Mouse (Mus musculus) embryonic facial prominence, embryonic 14.5 days (tissue): ENCODE results near the gene Il17rd. TPM values are rescaled to one million over a fixed set of nuclear protein-coding genes. Genes with fewer than 3 reads are reported as not detected.

Experiments used
- ATAC-seq: fragments of 200-750 bp; cut with Nextera tagmentation; 2 replicates; pipeline ENCODE4 v1.8.0; 2017; ENCODE audit warnings: low read depth, moderate number of reproducible peaks, moderate TSS enrichment
- DNase-seq: peaks from one replicate; pipeline ENCODE4 v3.0.0-alpha.2; 2015; ENCODE audit warnings: low spot score
- H3K27ac ChIP-seq: fragments of 300-500 bp; sonication (generic); replicated peaks from 2 replicates; pipeline ENCODE4 v1.5.1; 2014; ENCODE audit warnings: low read depth, mild to moderate bottlenecking, low read length, moderate library complexity
- H3K27me3 ChIP-seq: fragments of 300-500 bp; sonication (generic); replicated peaks from 2 replicates; pipeline ENCODE4 v1.6.1; 2014; ENCODE audit warnings: low read length; ENCODE audit not compliant: control insufficient read depth, insufficient read depth
- H3K36me3 ChIP-seq: fragments of 300-500 bp; sonication (generic); 2 replicates; pipeline ENCODE4 v1.6.1; 2014; ENCODE audit warnings: low read length, mixed read lengths; ENCODE audit not compliant: control insufficient read depth, insufficient read depth
- H3K4me1 ChIP-seq: fragments of 300-500 bp; sonication (generic); 2 replicates; pipeline ENCODE4 v1.6.1; 2014; ENCODE audit warnings: antibody characterized with exemption, low read length; ENCODE audit not compliant: control insufficient read depth, insufficient read depth
- H3K4me2 ChIP-seq: fragments of 300-500 bp; sonication (generic); 2 replicates; pipeline ENCODE4 v1.6.1; 2014; ENCODE audit warnings: low read depth, mild to moderate bottlenecking, low read length, moderate library complexity, mixed read lengths
- H3K4me3 ChIP-seq: fragments of 300-500 bp; sonication (generic); 2 replicates; pipeline ENCODE4 v1.5.1; 2014; ENCODE audit warnings: low read depth, mild to moderate bottlenecking, low read length
- H3K9ac ChIP-seq: fragments of 300-500 bp; sonication (generic); 2 replicates; pipeline ENCODE4 v1.6.1; 2014; ENCODE audit warnings: low read depth, mild to moderate bottlenecking, low read length, moderate library complexity, mixed read lengths
- H3K9me3 ChIP-seq: fragments of 300-500 bp; sonication (generic); 2 replicates; pipeline ENCODE4 v1.6.1; 2016; ENCODE audit warnings: low read length; ENCODE audit not compliant: control insufficient read depth
- WGBS: fragments of 180-500 bp; shearing (Covaris S2); extraction: QIAGEN DNeasy Blood & Tissue Kit; methylation state at CpG from one replicate; pipeline ENCODE4 v1.1.7; 2014; 5-methylcytosine and 5-hydroxymethylcytosine counted together
- polyA plus RNA-seq: library from polyadenylated mRNA; unstranded; fragments of >200 nt; fragmentation: Nextera tagmentation; extraction: Ambion mirVana; gene quantifications from 2 replicates; pipeline ENCODE4 v1.2.1, GENCODE M21; 2014

Il17rd gene
- polyA plus RNA-seq, 1 experiment from 2014 or later, result 4.9 TPM

DNA sequence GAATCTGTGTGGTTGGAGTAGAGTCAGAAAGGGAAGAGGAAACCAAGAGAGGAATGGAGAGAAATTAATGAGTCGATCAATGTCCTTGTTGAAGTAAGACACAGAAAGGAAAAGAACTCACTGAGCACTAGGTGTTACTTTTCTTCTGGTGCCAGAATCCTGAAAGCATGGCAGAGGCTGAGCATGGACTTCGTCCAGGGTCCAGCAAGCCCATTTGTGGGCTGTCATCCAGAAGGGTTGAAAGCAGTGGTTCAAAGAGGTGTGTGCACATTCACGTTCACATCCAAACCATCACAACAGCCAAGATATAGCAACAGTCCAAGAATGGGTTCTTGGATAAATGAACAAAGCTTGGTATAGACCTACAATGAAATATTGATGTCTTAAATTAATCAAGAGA is 91.3 kb downstream of the Il17rd start:
- 91% methylated on average over 3 of the region's 3 CpGs for WGBS
- ATAC-seq, result no peak

DNA sequence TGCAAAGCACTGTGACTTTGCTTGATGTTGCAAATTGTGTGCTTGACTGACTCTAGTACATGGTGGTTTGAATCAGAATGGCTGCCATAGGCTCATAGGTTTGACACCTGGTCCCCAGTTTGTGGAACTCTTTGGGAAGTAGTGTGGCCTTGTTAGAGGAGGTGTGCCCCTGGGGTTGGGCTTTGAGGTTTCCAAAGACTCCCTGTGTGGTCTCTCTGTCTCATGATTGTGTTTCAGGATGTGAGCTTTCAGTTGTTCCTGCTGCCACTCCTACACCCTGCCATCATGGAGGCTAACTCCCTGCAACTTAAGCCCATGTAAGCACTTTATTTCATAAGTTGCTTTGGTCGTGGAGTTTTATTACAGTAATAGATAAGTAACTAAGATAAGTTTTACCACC is 91.9 kb downstream of the Il17rd start:
- Histone ChIP-seq H3K4me1 (no peaks in the 10 kb centered on the region), H3K27me3 (no peaks in the 10 kb centered on the region), H3K4me2 (no peak overlapping the region), H3K9me3 (no peaks in the 10 kb centered on the region), H3K4me3 (no peak overlapping the region), H3K36me3 (no peaks in the 10 kb centered on the region), H3K27ac (no peak overlapping the region), H3K9ac (no peak overlapping the region)
- WGBS, result 59% methylated on average over 1 of the region's 1 CpGs
- DNase-seq (no peak), ATAC-seq (no peak)

More for the DNA sequence above, 91.3 kb downstream of the Il17rd start:
- H3K4me3 ChIP-seq, result no peak overlapping the region
- H3K27ac ChIP-seq, result no peak overlapping the region
- no peak for DNase-seq
- no peak overlapping the region for H3K9ac ChIP-seq
- no peak overlapping the region for H3K4me2 ChIP-seq
- no peaks in the 10 kb centered on the region for H3K4me1 ChIP-seq
- H3K27me3 ChIP-seq, result no peaks in the 10 kb centered on the region
- no peaks in the 10 kb centered on the region for H3K9me3 ChIP-seq
- H3K36me3 ChIP-seq, result no peaks in the 10 kb centered on the region

DNA sequence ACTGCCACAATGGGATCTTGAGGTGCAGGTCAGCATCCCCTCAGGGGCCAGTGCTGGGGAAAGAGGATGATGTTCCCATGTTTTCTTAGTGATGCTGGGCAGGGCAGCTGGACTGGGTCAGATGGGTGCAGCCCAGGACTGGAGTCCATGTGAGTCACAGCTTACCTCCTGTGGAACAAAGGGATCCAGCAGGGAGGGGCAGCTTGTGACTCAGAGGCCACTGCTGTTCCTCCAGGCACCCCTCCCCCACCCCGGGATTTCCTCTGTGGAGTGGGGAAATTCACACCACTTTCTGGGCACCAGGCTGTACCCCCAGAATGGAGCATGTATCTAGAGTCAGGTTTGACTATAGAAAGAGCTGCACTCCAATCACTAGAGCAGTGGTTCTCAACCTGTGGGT is 92.8 kb downstream of the Il17rd start:
- H3K4me2 ChIP-seq, result no peak overlapping the region
- H3K9me3 ChIP-seq, result no peaks in the 10 kb centered on the region
- H3K27ac ChIP-seq, result no peak overlapping the region
- DNase-seq (no peak), ATAC-seq (no peak)
- 86% methylated on average over 1 of the region's 1 CpGs for WGBS
- no peak overlapping the region for H3K9ac ChIP-seq
- no peaks in the 10 kb centered on the region for H3K27me3 ChIP-seq
- no peak overlapping the region for H3K4me3 ChIP-seq
- no peaks in the 10 kb centered on the region for H3K36me3 ChIP-seq
- H3K4me1 ChIP-seq, result no peaks in the 10 kb centered on the region

DNA sequence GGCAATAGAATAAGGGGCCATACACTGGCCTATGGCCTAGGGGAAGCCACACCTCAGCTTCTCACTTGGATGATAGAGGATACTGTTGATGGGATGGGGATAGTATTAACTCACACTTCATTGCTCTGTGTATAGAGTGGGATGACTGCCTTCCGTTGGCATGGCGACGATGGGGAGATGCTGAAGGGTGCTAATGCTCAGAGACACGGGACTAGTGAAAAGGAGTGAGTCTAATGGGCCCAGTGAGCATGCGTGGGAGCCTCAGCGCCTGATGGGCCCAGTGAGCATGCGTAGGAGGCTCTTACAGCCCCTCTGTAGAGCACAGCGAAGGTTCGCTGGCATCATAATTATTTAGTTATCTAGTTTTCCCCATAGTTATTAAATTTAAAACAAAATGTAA is 100.2 kb downstream of the Il17rd start:
- H3K27me3 ChIP-seq, result no peaks in the 10 kb centered on the region
- no peak overlapping the region for H3K4me3 ChIP-seq
- no peak overlapping the region for H3K9ac ChIP-seq
- H3K4me1 ChIP-seq, result 0 out of 2 replicates have a peak, but pooled peaks cover 4% of the 10 kb centered on the region
- no peaks in the 10 kb centered on the region for H3K36me3 ChIP-seq
- no peaks in the 10 kb centered on the region for H3K9me3 ChIP-seq
- no peak for ATAC-seq
- no peak overlapping the region for H3K4me2 ChIP-seq
- DNase-seq, result no peak
- 86% methylated on average over 9 of the region's 9 CpGs for WGBS
- H3K27ac ChIP-seq, result no peak overlapping the region

DNA sequence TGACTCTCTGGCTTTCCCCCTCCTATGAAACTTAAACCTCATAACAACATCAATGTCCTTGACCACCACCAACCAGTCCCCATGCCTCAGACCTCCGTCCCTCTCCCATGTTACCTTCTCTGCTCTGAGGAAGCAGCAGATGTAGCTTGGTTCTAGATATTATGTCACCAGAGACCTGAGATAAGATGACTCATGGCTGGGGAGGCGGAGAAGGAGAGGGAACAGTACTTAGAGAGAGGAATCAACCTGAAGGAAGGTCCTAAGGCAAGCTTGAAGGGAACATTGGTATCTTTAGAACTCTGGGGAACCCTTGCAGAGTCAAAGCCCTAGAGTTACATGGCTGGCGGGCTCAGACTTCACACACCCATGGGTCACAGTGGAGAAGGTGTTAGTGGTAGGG is 101.2 kb downstream of the Il17rd start:
- Histone ChIP-seq H3K4me1 (peaks cover 10% of the 10 kb centered on the region), H3K4me2 (no peak overlapping the region), H3K36me3 (no peaks in the 10 kb centered on the region), H3K4me3 (no peak overlapping the region), H3K9me3 (no peaks in the 10 kb centered on the region), H3K27ac (no peak overlapping the region), H3K9ac (no peak overlapping the region), H3K27me3 (no peaks in the 10 kb centered on the region)
- DNase-seq, result no peak
- ATAC-seq, result no peak
- WGBS, result 86% methylated on average over 3 of the region's 3 CpGs

DNA sequence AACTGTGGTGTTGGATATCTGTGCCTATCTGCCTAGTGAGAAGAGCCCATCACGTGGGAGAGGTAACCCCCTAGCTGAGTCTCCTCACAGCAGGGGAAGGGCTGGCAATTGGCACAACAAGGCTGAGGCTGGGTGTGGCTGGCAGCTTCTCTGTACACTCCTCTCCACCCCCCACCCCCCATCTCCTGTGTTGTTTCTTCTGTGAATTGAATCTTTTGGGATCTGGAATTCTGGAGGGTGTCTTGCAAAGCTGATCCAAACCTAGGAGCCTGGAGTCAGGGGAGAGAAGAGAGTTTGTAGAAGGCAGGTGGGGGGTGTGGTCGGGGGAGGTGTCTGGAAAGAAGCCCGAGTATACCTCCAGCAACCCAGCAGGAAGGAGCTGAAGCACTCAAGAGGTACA is 102.7 kb downstream of the Il17rd start:
- H3K4me2 ChIP-seq, result no peak overlapping the region
- no peaks in the 10 kb centered on the region for H3K36me3 ChIP-seq
- H3K4me3 ChIP-seq, result no peak overlapping the region
- DNase-seq (peak; percentile 35), ATAC-seq (no peak)
- H3K9ac ChIP-seq, result no peak overlapping the region
- no peak overlapping the region for H3K27ac ChIP-seq
- H3K9me3 ChIP-seq, result no peaks in the 10 kb centered on the region
- 31% methylated on average over 3 of the region's 3 CpGs for WGBS
- H3K4me1 ChIP-seq, result peaks cover 20% of the 10 kb centered on the region
- H3K27me3 ChIP-seq, result no peaks in the 10 kb centered on the region

DNA sequence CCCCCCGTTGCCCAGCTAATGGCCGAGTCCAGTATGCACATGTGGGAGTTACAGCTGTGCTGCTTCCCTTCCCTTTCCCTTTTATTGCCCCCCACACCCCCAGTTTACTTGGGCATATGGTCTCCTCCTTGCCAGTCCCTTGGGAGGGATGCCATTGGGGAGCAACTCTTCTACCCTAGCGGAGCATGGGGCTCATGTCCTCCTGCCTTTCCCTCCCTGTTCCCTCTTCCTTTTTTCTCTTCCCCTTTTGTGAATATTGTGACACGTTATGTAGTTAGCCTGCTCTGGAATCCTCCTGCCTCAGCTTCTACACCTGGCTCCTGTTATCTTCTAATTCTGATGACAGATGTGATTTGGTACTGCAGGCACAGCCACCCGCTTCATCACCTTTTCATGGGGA is 103.9 kb downstream of the Il17rd start:
- Histone ChIP-seq H3K9ac (no peak overlapping the region), H3K4me1 (peaks cover 20% of the 10 kb centered on the region), H3K36me3 (no peaks in the 10 kb centered on the region), H3K27ac (no peak overlapping the region), H3K27me3 (no peaks in the 10 kb centered on the region), H3K4me3 (no peak overlapping the region), H3K9me3 (no peaks in the 10 kb centered on the region), H3K4me2 (no peak overlapping the region)
- no peak for ATAC-seq
- no peak for DNase-seq
- 89% methylated on average over 5 of the region's 5 CpGs for WGBS

DNA sequence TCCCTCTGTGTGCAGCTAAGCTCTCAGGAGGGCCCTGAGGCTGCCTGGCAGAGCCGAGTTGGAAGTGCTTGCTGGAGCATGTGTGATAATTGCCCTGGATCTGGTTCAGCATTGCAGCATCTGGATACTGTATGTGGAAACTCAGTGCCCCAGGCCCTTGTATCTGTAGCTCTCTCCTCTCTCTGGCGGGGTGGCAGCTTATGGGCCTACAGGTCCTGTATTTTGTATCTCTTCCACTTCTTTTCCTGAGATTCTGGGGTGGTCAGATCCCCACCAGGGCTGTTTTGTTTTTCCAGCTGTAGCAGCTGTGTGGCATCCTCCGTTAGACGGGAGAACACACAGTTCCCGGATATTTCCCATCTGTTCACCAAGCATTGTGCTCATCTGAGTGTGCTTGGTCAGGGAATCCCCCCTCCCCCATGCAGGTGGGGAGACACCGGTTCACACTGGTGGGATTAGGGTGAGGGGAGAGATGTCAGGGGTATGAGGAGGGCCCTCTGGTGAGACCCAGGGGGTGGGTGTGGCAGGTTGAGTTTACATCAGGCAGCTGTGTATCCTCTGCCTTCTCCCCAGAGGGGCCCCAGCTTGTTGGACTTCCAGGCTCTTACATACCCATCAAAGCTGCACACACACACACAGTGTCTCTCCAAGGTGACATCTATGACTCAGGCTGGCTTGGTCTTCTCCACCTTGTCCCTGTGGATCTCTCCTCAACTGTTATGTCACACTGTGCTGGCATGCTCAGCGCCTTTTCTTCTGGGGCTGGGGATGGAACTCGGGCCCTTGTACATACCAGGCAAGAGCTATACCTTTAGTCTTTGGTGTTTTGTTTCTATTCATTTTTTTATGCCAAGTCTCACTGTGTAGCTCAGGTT is 106.7 kb downstream of the Il17rd start:
- H3K4me3 ChIP-seq, result no peak overlapping the region
- ATAC-seq (peak; percentile 62), DNase-seq (peak; percentile 87)
- H3K9me3 ChIP-seq, result no peaks in the 10 kb centered on the region
- H3K4me2 ChIP-seq, result no peak overlapping the region
- peaks cover 20% of the 10 kb centered on the region for H3K4me1 ChIP-seq
- 38% methylated on average over 8 of the region's 8 CpGs for WGBS
- no peak overlapping the region for H3K9ac ChIP-seq
- H3K27me3 ChIP-seq, result no peaks in the 10 kb centered on the region
- H3K27ac ChIP-seq, result peak overlapping the region; percentile 39; the same call in 1 of the 2 replicates
- H3K36me3 ChIP-seq, result no peaks in the 10 kb centered on the region

DNA sequence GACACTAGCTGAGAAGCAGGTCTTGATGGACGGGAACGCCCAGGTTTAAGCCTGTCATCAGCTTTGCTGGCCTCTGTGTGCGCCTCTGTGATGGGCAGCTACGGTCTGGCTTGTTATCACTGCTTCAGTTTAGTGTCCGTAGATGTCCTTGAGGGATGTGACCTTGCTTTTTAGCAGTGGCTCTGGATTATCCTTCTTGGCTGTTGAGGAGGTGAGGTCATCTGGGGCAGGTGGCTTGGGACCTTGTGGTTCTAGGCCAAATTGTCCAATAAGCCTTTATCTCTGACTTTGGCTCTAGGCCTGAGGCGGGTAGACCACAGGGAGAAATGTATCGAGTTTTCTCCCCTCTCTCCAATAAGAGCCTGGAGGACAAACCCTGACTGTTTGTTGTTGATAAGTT is 109.0 kb downstream of the Il17rd start:
- no peak for ATAC-seq
- H3K9me3 ChIP-seq, result no peaks in the 10 kb centered on the region
- H3K36me3 ChIP-seq, result no peaks in the 10 kb centered on the region
- no peak overlapping the region for H3K4me2 ChIP-seq
- no peak for DNase-seq
- no peaks in the 10 kb centered on the region for H3K27me3 ChIP-seq
- H3K9ac ChIP-seq, result no peak overlapping the region
- no peak overlapping the region for H3K27ac ChIP-seq
- no peak overlapping the region for H3K4me3 ChIP-seq
- 86% methylated on average over 7 of the region's 7 CpGs for WGBS
- peaks cover 19% of the 10 kb centered on the region for H3K4me1 ChIP-seq
